Mouse (Mus musculus): ENCODE measurements around the gene Fam78a.

The Fam78a gene

GRCm38 (mm10) chr2:32084111-32084871, at the start of gene Fam78a:
TSS of gene Fam78a (minus strand) at chr2:32084857.
- no peak for DNase-seq (ENCODE audit: low spot score)

- peak; percentile 96 for DNase-seq (ENCODE audit: low spot score)
Measured at GRCm38 (mm10) chr2:32134039-32134438, 49.4 kb upstream of the Fam78a start.

- no peak for DNase-seq (ENCODE audit: low spot score)
Measured at GRCm38 (mm10) chr2:32132567-32132992, 47.9 kb upstream of the Fam78a start.

GRCm38 (mm10) chr2:32131866-32132566, 47.4 kb upstream of the Fam78a start:
- DNase-seq (ENCODE audit: low spot score): no peak

- no peak for DNase-seq (ENCODE audit: low spot score)
Measured at GRCm38 (mm10) chr2:32131205-32131834, 46.7 kb upstream of the Fam78a start.

- DNase-seq (ENCODE audit: low spot score): peak; percentile 67
Measured at GRCm38 (mm10) chr2:32130435-32130834, 45.8 kb upstream of the Fam78a start.

GRCm38 (mm10) chr2:32129383-32130074, 44.9 kb upstream of the Fam78a start:
- no peak for DNase-seq (ENCODE audit: low spot score)

- DNase-seq (ENCODE audit: low spot score): no peak
Measured at GRCm38 (mm10) chr2:32128536-32128841, 43.8 kb upstream of the Fam78a start.

GRCm38 (mm10) chr2:32127653-32128535, 43.2 kb upstream of the Fam78a start:
- DNase-seq (ENCODE audit: low spot score): no peak

GRCm38 (mm10) chr2:32121785-32122184, 37.1 kb upstream of the Fam78a start:
- no peak for DNase-seq (ENCODE audit: low spot score)

- DNase-seq (ENCODE audit: low spot score): no peak
Measured at GRCm38 (mm10) chr2:32121150-32121549, 36.5 kb upstream of the Fam78a start.

GRCm38 (mm10) chr2:32119802-32120750, 35.4 kb upstream of the Fam78a start:
- DNase-seq (ENCODE audit: low spot score): no peak

GRCm38 (mm10) chr2:32115851-32116268, 31.2 kb upstream of the Fam78a start:
- DNase-seq (ENCODE audit: low spot score): no peak

GRCm38 (mm10) chr2:32112548-32112947, 27.9 kb upstream of the Fam78a start:
- no peak for DNase-seq (ENCODE audit: low spot score)

GRCm38 (mm10) chr2:32111268-32111667, 26.6 kb upstream of the Fam78a start:
- no peak for DNase-seq (ENCODE audit: low spot score)

GRCm38 (mm10) chr2:32105930-32106329, 21.3 kb upstream of the Fam78a start:
- no peak for DNase-seq (ENCODE audit: low spot score)

GRCm38 (mm10) chr2:32105117-32105913, 20.7 kb upstream of the Fam78a start:
- DNase-seq (ENCODE audit: low spot score): no peak

GRCm38 (mm10) chr2:32104122-32104521, 19.5 kb upstream of the Fam78a start:
- no peak for DNase-seq (ENCODE audit: low spot score)

GRCm38 (mm10) chr2:32103557-32103956, 18.9 kb upstream of the Fam78a start:
- no peak for DNase-seq (ENCODE audit: low spot score)

Measured in layer of hippocampus, adult 11-12 months (tissue).